In genomic region chr17:85860797-85861196, GRCm38 (mm10) we compare ENCODE assay signal across 16 mouse cellular contexts.
"Had no signal": no experiment of that assay in that cellular context is flagged by ENCODE, and none has a peak within 500 bp of the region (broad histone marks: within the 10 kb centered on the region; RNA-seq: fewer than 3 reads in every experiment).

No protein-coding gene starts in this region.

- H3K27me3 ChIP-seq: neural tube, embryonic 15.5 days; stomach, embryonic 15.5 days had no signal

- H3K4me3 ChIP-seq: midbrain, embryonic 10.5 days; midbrain, embryonic 12.5 days; neural tube, embryonic 13.5 days; neural tube, embryonic 15.5 days; stomach, embryonic 15.5 days had no signal

- H3K9ac ChIP-seq: lung, embryonic 14.5 days; midbrain, embryonic 12.5 days; neural tube, embryonic 13.5 days; neural tube, embryonic 15.5 days; stomach, embryonic 15.5 days had no signal

- DNase-seq: lung, adult 18-20 months; lung, postnatal 10 days; lung, postnatal 4 days; midbrain, embryonic 14.5 days; retina, postnatal 1 day; right cerebral cortex, adult 18-20 months; right cerebral cortex, postnatal 25 days; thymus, adult 2 months; thymus, postnatal 36 days had no signal

- H3K36me3 ChIP-seq: midbrain, embryonic 10.5 days; midbrain, embryonic 12.5 days; neural tube, embryonic 13.5 days; neural tube, embryonic 15.5 days; stomach, embryonic 15.5 days had no signal

- H3K4me1 ChIP-seq: stomach, embryonic 15.5 days had no signal

- H3K4me2 ChIP-seq: lung, embryonic 14.5 days; midbrain, embryonic 12.5 days; neural tube, embryonic 13.5 days; neural tube, embryonic 15.5 days; stomach, embryonic 15.5 days had no signal

- H3K9me3 ChIP-seq: midbrain, embryonic 10.5 days; midbrain, embryonic 12.5 days; neural tube, embryonic 13.5 days; neural tube, embryonic 15.5 days; stomach, embryonic 15.5 days had no signal

- H3K27ac ChIP-seq: midbrain, embryonic 10.5 days; midbrain, embryonic 12.5 days; neural tube, embryonic 13.5 days; neural tube, embryonic 15.5 days; stomach, embryonic 15.5 days; stomach, postnatal 0 days had no signal
